Mouse (Mus musculus): ENCODE results near the gene Tcam1. TPM values are rescaled to one million over a fixed set of nuclear protein-coding genes. Genes with fewer than 3 reads are reported as not detected.
A peak's percentile ranks its signal among the peaks of the same experiment; 100 is the strongest.

Tcam1 gene
- polyA plus RNA-seq, 1 experiment from 2014 or later = 0.40 TPM

DNA sequence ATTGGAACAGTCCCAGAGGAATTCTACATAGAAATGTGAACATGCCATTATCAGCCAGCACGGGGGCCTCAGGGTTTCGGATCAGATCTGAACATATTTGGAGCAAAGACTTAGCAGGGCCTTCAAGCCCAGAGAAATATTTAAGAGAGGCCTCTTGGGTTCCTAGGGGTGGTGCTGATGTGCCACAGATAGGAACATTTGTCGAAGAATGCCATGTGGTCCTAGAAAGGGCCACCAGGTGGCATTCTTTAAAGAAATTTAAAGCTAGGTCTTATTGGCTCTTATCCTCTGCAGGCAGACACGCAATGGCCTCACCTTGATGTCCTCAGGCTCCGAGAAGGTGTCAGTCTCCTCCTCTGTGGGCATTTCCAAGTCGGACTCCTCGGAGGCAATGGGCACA, 53.2 kb downstream of the Tcam1 start:
- Histone ChIP-seq H3K27ac (peak overlapping the region; percentile 82), H3K4me3 (no peak overlapping the region), H3K27me3 (ENCODE audit: insufficient read depth, poor library complexity, severe bottlenecking) (no peaks in the 10 kb centered on the region), H3K4me1 (peaks cover 70% of the 10 kb centered on the region), H3K9me3 (no peaks in the 10 kb centered on the region), H3K36me3 (no peaks in the 10 kb centered on the region)
- no peak for DNase-seq (ENCODE audit: low spot score)
- WGBS = 53% methylated on average over 7 of the region's 7 CpGs

DNA sequence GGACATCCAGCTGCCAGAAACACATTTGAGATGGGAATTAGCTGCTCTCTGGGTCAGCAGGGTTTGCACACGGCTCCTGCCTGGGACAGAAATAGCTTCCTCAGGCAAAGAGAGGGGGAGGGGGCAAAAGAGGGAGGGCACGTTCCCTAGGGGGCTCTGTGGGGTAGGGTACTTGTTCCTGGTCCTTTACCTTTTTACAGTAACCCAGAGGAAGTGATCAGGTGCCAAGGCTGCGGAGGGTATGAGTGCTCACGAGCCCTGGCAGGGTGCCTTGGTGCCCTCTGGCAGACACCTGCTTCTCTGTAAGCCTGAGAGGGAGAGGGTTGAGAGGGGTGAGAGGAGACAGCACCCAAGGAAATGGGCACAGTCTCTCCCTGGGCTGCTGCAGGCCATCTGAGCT, 56.0 kb downstream of the Tcam1 start:
- Histone ChIP-seq H3K4me1 (peaks cover 48% of the 10 kb centered on the region), H3K4me3 (peak overlapping the region; percentile 12; the same call in 1 of the 2 replicates), H3K36me3 (no peaks in the 10 kb centered on the region), H3K27me3 (ENCODE audit: insufficient read depth, poor library complexity, severe bottlenecking) (no peaks in the 10 kb centered on the region), H3K9me3 (no peaks in the 10 kb centered on the region), H3K27ac (peak overlapping the region; percentile 71)
- no peak for DNase-seq (ENCODE audit: low spot score)
- WGBS = 46% methylated on average over 4 of the region's 4 CpGs

DNA sequence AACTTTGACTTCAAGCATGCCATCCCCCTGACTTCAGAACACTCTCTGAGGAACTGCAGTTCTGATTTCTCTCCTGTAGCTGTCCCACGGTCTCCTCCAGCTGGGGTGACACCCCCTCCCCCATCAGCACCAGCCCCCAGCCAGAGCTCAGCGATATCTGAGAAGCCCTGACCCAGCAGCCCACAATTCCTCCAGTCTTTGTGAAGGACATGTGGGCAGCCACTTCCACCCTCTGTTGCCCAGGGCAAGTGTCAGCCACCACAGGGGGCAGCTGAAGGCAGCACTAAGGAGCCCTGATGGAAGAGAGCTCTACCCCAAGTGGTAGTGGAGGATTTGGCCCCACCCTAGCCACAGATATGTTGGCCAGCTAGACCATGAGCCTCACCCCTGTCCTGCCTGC, 57.6 kb downstream of the Tcam1 start:
- Histone ChIP-seq H3K27me3 (ENCODE audit: insufficient read depth, poor library complexity, severe bottlenecking) (0 out of 2 replicates have a peak, but pooled peaks cover 7% of the 10 kb centered on the region), H3K9me3 (no peaks in the 10 kb centered on the region), H3K4me1 (peaks cover 42% of the 10 kb centered on the region), H3K27ac (peak overlapping the region; percentile 5; the same call in 1 of the 2 replicates), H3K36me3 (no peaks in the 10 kb centered on the region), H3K4me3 (no peak overlapping the region)
- no peak for DNase-seq (ENCODE audit: low spot score)
- WGBS = 3% methylated on average over 2 of the region's 2 CpGs

DNA sequence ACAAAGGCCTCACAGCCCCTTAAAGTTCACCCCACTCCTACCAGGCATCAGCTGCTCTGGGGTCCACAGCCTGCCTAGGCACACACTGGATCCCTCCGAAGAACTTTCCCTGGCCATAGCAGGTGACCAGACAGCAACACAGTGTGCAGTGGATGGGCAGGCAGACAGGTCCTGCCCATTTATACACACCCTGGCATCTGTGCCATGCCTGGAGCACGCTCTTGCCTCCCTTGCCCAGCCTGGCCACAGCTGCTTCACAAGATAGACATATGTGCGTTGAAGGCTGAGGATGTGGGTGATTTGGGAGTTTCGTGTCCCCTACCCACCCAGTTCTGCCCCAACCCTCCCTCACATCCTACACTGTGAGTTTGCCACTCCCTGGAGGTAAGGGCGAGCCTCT, 61.6 kb downstream of the Tcam1 start:
- 0 out of 2 replicates have a peak, but pooled peaks cover 7% of the 10 kb centered on the region for H3K27me3 ChIP-seq (ENCODE audit: insufficient read depth, poor library complexity, severe bottlenecking)
- DNase-seq (ENCODE audit: low spot score) = no peak
- H3K4me1 ChIP-seq = peaks cover 33% of the 10 kb centered on the region
- H3K9me3 ChIP-seq = no peaks in the 10 kb centered on the region
- 72% methylated on average over 5 of the region's 5 CpGs for WGBS
- H3K36me3 ChIP-seq = no peaks in the 10 kb centered on the region
- no peak overlapping the region for H3K27ac ChIP-seq
- no peak overlapping the region for H3K4me3 ChIP-seq

Other genes starting within 250 kb of the Tcam1 start
- gene Dcaf7, start 239.8 kb upstream of the Tcam1 start, polyA plus RNA-seq (2016; fragmentation: Nextera tagmentation; extraction: Ambion mirVana) = 60.4 and 69.6 TPM in 2 replicates
- gene Taco1, start 210.6 kb upstream of the Tcam1 start, polyA plus RNA-seq (2016; fragmentation: Nextera tagmentation; extraction: Ambion mirVana) = 11.5 and 11.6 TPM in 2 replicates
- 24.1 and 25.1 TPM in 2 replicates for gene Map3k3, start 192.1 kb upstream of the Tcam1 start, polyA plus RNA-seq (2016; fragmentation: Nextera tagmentation; extraction: Ambion mirVana)
- not detected in 2 replicates for gene Gm10840, start 115.8 kb upstream of the Tcam1 start, polyA plus RNA-seq (2016; fragmentation: Nextera tagmentation; extraction: Ambion mirVana)
- 172 and 261 TPM in 2 replicates for gene Limd2, start 115.8 kb upstream of the Tcam1 start, polyA plus RNA-seq (2016; fragmentation: Nextera tagmentation; extraction: Ambion mirVana)
- gene Strada, start 74.5 kb upstream of the Tcam1 start, polyA plus RNA-seq (2016; fragmentation: Nextera tagmentation; extraction: Ambion mirVana) = 26.4 and 27.4 TPM in 2 replicates
- gene Ccdc47, start 60.3 kb upstream of the Tcam1 start, polyA plus RNA-seq (2016; fragmentation: Nextera tagmentation; extraction: Ambion mirVana) = 85.0 and 91.2 TPM in 2 replicates
- gene Ddx42, start 59.7 kb upstream of the Tcam1 start, polyA plus RNA-seq (2016; fragmentation: Nextera tagmentation; extraction: Ambion mirVana) = 63.7 and 70.3 TPM in 2 replicates
- gene Ftsj3, start 20.6 kb upstream of the Tcam1 start, polyA plus RNA-seq (2016; fragmentation: Nextera tagmentation; extraction: Ambion mirVana) = 55.9 and 71.1 TPM in 2 replicates
- 330 and 386 TPM in 2 replicates for gene Psmc5, start 20.5 kb upstream of the Tcam1 start, polyA plus RNA-seq (2016; fragmentation: Nextera tagmentation; extraction: Ambion mirVana)
- 20.9 and 36.2 TPM in 2 replicates for gene Smarcd2, start 3.7 kb upstream of the Tcam1 start, polyA plus RNA-seq (2016; fragmentation: Nextera tagmentation; extraction: Ambion mirVana)
- not detected in 2 replicates for gene Gh, start 25.2 kb downstream of the Tcam1 start, polyA plus RNA-seq (2016; fragmentation: Nextera tagmentation; extraction: Ambion mirVana)
- 0.39 and 0.87 TPM in 2 replicates for gene Cd79b, start 38.1 kb downstream of the Tcam1 start, polyA plus RNA-seq (2016; fragmentation: Nextera tagmentation; extraction: Ambion mirVana)
- gene Scn4a, start 76.6 kb downstream of the Tcam1 start, polyA plus RNA-seq (2016; fragmentation: Nextera tagmentation; extraction: Ambion mirVana) = 0.20 and 0.44 TPM in 2 replicates
- 0.11 and 0.21 TPM in 2 replicates for gene Prr29, start 88.8 kb downstream of the Tcam1 start, polyA plus RNA-seq (2016; fragmentation: Nextera tagmentation; extraction: Ambion mirVana)
- 58.8 and 69.1 TPM in 2 replicates for gene Icam2, start 111.4 kb downstream of the Tcam1 start, polyA plus RNA-seq (2016; fragmentation: Nextera tagmentation; extraction: Ambion mirVana)
- gene Ern1, start 211.2 kb downstream of the Tcam1 start, polyA plus RNA-seq (2016; fragmentation: Nextera tagmentation; extraction: Ambion mirVana) = 5.3 and 5.5 TPM in 2 replicates